Mouse (Mus musculus) lung, postnatal 14 days (tissue): ENCODE data around the gene Tet2.
"Not testable (repeated sequence)": the region's sequence is repeated elsewhere in the genome, so short reads cannot be mapped to it uniquely, and the experiment has no call there.

ENCODE experiments used
- DNase-seq: peaks from one replicate; pipeline ENCODE4 v3.0.0; 2021

Gene Tet2

DNA sequence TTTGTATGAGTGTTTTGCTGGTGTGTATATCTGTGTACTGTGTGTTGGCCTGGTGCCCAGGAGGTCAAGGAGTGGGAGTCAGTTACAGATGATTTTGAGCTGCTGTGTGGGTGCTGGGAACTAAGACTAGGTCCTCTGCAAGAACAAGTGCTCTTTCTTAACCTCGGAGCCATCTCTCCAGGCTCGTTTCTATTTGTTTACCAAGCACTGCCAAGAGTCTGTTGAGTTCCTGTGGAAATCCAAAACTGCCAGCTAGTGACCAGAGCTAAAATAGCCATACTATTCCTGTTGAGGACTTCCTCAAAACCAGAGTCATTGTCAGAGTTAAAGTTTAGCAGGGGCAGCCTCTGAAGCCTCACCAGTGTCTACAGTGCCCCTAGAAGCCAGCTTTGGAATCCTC lies 1.9 kb upstream of the Tet2 start:
- no peak for DNase-seq

DNA sequence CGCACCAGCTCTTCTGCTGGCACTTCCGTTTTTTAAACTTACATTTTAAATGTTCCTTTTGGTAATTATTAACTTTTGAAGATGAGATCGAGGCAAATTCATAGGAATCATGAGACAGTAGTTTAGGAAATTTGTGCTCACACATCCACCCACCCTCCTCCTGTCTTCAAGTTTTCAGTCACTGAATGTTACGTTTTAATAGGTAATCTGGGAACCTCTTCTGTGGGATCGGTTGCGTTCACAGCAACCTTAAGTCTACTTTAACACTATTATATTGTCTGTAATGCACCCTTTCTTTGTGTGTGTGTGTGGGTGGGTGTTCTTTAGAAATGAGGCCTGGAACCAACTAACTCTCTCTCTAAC lies 346 bp upstream of the Tet2 start:
- DNase-seq = no peak

DNA sequence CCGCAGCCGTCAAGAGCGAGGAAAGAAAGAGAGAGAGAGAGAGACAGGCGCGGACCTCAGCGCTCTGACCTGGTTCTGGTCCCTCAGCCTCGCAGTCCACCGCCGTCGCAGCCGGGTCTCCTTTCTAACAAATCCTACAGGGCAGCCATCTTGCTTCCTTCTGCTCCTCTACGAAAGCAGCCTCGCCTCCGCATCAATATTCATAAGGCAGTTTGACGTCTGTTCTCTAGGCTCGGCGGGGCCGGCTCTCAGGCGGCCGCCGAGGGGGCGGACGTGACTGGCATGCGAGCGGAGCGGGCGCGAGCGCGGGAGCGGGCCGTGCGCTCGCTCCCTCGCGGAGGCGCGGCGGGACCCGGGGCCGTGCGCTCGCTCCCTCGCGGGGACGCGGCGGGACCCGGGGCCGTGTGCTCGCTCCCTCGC lies 798 bp downstream of the Tet2 start:
- peak; percentile 83 for DNase-seq

DNA sequence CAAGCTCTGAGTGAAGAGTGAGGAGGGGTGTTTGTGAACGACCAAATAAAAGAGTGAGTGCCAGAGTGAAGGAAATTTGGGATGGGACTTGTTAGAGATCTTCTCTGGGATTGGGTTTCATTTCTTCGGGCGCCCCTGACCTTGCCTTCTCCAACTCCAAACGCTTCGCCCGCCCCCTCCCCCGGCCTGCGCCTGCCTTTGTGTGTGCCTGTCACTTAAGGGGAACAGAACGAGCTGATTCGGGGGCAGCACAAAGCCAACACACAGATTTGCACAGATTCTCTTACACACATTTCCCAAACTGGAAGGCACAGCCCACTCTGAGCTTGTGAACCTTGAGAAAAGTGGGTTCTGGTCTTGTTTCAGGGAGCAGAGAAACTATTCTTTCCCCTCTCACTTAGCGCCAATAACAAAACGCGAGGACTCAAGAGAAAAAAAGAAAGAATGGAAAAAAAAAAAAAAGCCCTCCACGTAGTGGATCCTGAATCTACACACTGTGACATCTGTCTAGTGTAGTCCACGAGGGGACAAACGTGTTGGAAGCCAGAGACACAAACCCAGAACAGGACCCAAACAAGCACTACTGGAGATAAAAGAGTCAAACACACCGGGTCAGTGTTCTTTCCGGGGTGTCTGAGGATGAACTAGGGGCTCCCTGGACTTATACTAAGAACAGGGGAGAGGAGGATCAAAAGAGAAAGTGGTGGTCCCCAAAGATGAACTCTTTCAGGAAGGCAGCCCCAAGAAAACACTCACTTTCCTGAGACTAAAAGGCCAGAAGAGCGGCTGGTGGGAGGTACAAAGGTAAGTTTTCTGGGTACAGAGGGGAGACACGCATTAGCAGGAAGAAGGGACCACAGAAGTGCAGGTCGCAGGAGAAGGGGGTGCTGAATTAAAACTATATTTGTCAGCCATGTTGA lies 1.6 kb downstream of the Tet2 start:
- peak; percentile 35 for DNase-seq

DNA sequence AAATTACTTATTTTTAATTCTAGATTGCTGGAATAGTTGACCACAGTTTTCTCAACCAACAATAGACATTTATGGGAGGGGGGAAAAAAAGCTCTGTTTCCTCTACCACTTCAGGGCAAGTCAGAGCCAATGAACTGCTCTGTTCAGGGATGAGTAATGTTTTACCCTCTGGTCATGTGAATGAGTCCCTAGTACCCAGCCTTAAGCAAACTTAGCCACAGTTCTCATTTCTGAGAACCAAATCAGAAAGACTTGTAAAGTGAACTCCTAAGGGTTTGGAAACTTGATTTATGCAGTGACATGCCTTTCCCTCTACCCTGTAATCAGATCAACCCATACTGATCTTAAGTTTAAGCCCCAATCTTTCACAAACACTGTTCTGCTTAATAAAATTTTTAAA lies 2.9 kb downstream of the Tet2 start:
- no peak for DNase-seq

DNA sequence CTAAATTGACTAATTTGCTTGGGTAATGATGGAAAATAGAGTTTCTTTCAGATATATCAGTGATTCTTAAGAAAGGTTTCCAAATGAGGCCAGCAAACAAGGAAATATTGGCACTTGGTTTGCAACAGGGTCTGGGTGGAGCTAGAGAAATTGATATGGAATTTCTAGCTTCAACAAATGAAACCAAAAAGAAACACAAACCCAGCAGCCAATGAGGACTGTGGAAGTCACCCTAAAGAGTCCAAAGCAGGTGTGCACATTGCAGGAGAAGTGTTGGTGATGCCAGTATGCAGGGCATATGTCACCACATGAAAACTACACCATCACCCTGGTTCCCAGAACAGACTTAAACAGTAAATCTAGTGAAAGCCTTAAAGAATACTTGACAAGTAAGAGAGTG lies 3.9 kb downstream of the Tet2 start:
- no peak for DNase-seq

DNA sequence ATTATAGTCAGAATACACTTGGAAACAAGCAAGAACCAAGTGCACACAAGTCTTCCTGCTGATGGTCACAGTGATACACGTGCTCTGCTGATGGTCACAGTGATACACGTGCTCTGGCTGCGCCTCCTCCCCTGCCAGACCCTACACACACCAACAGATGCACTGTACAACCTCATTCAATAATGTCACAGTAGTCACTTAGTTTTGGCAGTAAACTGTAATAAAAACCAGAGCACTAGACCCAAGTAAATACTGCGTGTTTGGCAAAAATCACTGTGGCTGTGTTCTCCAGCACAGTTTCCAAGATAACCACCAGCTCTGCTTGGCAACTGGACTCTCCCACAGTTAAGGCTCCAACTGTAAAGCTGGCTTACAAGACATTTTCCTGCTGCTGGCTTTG lies 4.9 kb downstream of the Tet2 start:
- DNase-seq = no peak

DNA sequence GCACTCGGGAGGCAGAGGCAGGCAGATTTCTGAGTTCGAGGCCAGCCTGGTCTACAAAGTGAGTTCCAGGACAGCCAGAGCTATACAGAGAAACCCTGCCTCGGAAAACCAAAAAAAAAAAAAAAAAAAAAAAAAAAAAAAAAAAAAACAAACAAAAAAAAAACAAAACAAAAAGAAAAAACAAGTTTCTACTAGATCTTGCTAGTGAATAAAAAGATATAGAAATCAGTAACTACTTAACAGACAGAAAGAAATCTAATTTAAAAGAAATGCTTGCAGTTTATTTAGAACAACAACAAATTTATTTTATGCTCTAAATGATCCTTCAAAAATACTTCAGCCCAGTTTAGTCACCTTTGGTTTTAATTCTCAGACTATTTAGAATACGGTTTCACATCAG lies 6.4 kb downstream of the Tet2 start:
- not testable (repeated sequence) for DNase-seq

DNA sequence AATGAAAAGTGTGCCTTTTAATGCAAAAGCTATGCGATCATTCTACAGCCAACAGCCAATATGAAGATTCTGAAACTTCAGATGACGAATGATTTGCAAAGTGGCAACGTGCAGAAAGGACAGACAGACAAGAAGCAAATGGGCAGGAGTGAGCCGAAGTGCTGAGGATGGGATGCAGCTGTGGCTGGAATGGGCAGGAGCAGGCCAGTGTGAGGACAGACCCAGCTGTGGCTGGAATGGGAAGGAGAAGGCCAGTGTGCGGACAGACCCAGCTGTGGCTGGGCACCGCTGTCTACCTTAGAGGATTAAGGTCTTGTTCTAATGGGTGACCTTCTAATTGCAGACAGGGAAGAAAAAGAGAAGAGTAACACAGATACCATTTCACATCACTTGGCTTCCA lies 9.3 kb downstream of the Tet2 start:
- DNase-seq = peak; percentile 65

DNA sequence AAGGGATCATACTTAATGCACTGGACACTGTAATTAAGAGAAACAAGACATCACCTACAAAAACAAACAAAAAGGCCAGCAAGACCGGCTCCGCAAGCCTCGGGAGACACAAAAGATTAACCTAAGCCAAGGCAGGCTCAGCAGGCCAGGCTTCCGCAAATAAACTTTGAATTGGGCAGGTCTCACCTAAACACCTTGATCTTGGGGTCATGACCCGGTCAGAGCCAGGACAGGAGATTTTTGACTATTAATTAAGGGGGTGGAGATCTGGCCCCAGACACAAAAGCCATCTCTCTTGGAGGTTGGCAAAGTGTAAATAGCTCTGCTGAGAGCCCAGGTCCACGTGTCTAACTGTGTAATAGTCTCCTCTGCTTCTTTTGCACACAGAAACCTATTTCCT lies 10.9 kb downstream of the Tet2 start:
- no peak for DNase-seq

DNA sequence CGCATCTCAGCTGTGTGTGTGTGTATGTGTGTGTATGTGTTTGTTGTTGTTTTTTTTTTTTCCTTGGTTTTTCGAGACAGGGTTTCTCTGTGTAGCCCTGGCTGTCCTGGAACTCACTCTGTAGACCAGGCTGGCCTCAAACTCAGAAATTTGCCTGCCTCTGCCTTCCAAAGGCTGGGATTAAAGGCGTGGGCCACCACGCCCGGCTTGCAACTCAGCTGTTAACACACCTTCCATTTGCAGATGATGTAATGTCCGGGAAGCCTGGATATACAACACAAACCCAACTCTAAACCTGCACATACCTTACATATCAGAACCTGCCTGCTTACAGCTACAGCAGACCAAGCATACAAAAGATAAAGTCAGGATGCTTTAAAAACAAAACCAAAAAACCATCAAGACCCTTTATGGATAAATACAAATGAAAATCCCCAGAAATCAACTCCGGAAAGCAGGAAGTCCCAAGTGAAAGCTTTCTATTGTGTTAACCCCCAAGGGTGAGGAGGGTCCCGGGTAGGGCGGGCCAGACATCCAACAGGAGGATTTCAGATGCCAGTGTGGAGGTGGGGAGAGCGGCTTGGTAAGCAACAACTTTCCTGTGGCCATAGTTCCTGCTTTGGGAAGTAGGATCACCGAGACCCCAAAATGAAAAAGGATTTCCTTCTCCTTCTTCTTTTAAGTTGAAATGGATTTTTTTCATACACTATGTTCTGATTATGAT lies 11.5 kb downstream of the Tet2 start:
- no peak for DNase-seq

DNA sequence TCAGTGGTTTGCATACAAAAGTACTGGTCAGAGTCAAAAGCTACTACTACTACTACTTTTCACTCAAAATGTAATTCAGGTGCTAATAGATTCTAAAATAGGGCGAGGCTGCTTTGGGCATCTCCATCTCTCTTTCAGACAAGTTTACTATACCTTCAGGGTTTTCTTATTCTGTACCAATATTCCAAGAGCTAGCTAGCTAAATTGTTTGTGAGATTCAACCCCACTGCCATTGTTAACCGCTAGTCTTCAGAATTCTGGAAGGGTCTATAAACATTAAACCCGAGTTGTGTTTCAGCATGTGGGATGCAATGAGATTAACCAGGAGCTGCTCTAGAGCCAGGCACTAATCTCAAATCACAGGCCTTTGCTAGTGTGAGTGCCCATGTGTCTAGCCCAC lies 12.1 kb downstream of the Tet2 start:
- DNase-seq = no peak

DNA sequence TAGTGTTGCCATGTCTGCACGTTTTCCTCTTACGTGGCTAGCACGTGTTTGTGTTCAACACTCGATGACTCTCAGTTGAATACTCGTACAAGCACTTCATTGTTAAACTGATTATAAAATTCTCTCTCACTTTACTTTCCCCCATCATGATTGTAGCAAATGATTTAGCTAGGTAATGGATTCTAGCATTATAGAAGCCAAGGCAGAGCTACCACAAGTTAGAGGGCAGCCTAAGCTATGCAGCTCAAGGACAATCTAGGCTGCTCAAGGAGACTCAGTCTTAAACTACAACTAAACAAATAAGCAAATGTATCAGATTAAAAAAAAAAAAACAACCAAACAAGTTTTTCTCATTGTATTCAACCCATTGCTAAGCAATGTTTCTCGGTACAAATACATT lies 12.7 kb downstream of the Tet2 start:
- no peak for DNase-seq

DNA sequence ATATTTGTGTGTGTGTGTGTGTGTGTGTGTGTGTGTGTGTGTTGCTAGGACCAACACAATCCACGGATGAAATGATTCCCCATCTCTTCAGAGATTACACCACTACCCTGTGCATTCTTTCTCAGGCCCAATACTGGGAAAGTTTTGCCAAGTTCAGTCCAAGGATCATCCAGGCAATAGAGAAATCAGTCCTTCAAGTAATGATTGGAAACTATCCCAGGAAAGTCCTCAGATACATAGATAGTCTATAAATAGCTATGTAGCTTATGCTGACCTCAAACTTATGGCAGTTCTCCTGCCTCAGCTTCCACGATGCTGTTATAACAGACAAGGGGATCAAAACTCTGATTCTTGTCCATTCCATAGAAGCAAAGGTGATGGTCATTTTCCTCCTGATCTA lies 13.8 kb downstream of the Tet2 start:
- no peak for DNase-seq

DNA sequence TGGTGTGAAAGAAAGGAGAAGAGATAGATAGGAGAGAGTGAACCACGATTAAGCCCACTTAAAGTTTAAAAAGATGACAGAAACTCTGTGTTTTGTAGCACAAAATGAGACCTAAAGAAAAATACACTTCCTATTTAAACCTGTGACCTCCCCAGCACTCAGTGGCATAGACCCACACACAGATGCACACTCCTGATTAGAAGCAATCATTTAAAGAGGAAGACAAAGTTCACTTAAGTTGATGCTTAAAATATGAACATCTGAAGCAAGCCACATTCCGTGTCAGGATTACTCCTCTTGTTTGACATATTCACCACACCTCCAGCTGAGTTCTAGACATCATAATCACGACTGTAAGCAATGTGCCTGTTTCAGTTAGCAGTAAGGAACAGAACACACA lies 14.3 kb downstream of the Tet2 start:
- DNase-seq = no peak

DNA sequence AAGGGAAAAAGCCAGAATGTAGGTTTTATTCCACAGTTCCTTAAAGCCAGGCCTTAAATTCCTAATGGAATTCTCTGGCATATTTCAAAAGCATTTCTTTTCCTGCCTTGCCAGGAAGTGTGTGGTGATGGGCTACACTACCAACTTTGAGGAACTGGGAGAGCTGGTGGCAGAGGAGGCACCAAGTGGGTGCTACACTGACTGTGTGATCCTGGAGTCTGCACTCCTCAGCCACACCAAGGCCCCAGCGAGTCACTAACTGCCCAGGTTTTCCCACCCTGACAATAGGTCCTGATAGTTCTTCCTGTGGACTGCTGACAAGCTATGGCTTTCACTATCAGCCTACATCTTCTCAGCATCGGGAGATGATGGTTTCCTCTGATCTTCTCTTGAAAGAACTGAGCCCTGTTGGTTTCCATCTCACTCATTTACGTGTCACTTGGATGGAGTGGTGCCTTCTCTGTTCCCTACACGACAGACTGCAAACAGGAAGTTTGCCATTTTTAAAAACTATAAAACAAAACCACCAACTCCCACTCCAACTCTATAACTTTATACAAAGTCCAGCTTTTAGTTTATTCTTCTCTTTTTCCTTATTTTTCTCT lies 18.7 kb downstream of the Tet2 start:
- DNase-seq = no peak

DNA sequence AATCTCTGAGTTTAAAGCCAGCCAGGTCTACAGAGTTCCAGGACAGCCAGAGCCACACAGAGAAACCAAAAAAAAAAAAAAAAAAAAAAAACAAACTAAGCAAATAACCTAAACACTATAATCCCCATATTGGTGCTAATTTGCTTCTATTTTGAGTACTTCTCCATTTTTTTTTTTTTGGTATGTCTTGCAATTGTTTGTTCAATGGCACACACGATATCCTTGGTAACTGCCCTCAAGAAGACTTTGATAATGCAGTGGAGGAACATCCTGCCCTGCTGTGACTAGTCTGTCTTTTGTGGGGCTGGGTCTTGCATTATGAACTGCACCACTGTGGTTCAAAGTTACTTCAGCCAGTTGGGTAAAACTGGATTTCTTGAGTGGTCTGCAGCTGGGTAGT lies 19.4 kb downstream of the Tet2 start:
- no peak for DNase-seq

DNA sequence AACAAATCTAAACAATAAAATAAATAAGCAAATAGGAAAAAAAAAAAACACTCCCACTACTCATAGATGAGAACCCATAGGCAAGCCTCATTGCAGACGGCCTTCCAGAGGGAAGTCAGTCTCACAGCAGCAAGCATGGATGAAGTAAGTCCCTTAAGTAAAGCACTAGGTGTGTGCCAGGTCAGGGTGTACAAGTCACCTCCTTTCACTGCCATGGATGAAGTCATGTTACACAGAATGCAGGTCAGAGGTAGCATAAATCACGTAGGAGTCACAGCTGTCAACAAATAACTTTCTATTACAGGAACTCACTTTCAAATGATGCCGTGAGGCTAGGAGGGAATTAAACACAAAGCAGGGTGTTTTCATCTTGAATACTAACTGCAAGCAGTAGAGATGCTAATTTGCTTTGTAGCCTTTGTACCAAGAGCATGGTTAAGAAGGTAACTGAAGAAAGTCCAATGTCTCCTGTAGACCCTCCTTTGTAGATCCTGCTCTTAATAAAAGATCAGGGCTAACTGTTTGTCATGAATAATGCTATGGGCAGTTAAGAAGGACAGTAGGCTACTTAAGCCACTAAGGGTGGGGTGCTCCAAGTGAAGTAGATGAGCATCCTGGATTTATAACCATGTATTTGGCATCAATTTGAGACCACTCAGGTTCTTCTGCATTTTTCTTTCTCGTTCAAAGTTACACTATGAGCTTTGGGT lies 20.4 kb downstream of the Tet2 start:
- no peak for DNase-seq

DNA sequence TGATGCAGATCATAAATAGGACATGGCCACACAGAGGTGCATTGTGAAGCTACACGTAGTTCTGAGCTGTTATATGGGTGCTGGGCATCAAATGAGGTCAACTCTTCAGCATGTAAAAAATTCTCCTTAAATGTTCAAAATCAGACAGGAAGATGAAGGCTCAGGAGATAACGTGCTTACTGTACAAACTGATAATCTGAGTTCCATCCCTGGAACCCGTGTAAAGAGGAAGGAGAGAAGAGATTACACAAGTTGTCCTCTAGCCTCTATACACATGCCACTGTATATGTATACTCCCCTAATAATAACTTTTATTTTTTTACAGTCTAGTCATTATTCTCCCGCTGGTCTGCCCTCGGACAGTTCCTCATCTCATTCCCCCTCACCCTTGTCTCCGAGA lies 21.7 kb downstream of the Tet2 start:
- no peak for DNase-seq

DNA sequence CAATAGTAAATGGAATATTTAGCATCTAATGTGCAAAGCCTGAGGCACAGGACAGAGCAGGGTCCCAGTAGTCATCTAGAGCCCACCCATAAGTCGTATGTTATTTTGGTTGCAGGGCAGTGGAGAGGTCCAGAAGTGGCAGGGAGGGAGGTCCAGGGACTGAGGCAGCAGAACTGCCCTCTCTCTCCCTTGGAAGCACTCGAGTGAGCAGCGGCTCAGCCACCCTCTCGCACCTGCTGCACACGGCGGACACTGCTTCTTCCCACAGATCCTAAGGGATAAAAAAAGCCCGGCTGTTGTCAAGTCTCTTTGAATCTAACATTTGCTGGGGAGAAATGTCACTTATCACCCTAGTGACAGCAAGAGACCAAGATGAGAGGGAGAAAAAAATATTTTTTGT lies 22.6 kb downstream of the Tet2 start:
- DNase-seq = no peak

DNA sequence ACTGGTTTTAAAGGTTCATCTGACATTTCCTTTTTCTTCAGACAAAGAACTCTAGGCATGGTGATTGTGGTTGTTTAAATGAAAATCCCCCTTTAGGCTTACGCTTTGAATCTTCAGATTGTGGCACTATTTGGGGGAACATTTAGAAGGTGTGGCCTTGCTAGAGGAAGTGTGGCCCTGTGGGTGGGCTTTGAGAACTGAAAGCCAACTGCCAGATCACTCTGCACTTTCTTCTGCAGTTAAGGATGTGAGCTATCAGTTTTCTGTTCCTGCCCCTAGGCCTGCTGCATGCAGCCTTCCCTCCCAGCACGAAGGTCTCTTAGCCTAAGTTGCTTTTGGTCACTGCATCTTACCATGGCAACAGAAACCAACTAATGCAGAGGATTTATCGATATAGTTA lies 26.1 kb downstream of the Tet2 start:
- no peak for DNase-seq

DNA sequence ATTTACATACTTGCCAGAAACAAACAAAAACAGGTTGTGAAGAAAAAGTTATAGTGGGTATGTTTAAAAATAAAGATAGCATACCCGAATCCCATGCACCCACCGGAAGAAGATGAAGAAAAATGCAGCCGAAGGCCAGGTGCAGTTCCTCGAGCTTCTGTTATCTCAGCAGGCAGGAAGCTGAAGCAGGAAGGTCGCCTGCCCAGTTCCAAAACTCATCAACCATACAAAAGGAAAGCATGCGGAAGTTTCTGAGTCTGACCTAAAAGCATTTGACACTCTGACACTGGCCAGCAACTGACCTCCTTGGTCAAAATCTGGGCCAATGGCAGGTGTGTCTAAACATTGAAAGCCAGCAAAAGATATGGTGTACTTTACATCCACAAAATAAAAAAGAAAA lies 26.8 kb downstream of the Tet2 start:
- DNase-seq = no peak

DNA sequence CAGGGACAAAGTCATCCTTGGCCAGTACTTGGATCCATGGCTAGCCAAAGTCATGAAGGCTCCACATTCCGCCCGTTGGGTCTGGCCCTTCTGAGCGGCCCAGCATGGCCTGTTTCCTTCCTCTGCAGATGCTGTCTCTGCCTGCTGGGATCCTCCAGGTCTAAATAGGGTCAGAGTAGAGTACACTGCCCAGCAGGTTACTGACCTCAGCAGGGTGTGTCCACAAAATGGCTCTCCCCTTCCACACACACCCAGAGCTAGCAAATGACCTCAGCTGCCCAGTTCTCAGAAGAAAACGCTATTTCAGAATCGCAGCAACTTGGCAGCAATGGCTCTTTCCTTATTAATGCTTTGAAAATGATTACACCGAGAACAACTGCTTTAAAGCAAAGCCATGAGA lies 27.5 kb downstream of the Tet2 start:
- DNase-seq = no peak

DNA sequence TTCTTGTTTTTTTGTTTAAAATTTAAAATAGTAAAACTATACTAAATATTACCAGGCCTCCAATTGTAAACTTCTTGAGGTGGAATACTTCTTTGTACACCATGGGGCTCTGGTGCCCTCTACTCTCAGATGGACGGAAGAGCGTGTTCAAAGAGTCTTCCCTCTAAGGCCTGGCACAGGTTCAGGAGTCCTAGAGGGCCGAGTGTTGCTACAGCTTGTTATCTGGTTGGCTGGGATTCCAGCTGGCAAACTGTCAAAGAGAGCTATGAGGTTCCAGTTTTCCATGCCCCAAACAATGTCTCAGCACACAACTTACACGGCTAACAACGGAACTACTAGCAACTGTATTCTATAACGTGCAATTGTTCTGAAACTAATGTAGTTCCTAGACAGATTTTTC lies 28.8 kb downstream of the Tet2 start:
- peak; percentile 83 for DNase-seq
